Mouse (Mus musculus) lung, embryonic 14.5 days (tissue): ENCODE measurements around the gene Eno1. TPM values are rescaled to one million over a fixed set of nuclear protein-coding genes. Genes with fewer than 3 reads are reported as not detected.

Experiments
- ATAC-seq: fragments of 200-750 bp; cut with Nextera tagmentation; 2 replicates; pipeline ENCODE4 v1.8.0; 2017; ENCODE audit warnings: mild to moderate bottlenecking, moderate TSS enrichment, moderate library complexity; ENCODE audit not compliant: insufficient read depth
- DNase-seq: peaks from one replicate; pipeline ENCODE4 v3.0.0-alpha.2; 2015
- H3K27ac ChIP-seq: fragments of 300-500 bp; sonication (generic); 2 replicates; pipeline ENCODE4 v1.5.1; 2014; ENCODE audit warnings: low read depth, mild to moderate bottlenecking, moderate library complexity
- H3K27me3 ChIP-seq: fragments of 300-500 bp; sonication (generic); 2 replicates; pipeline ENCODE4 v1.6.1; 2014; ENCODE audit warnings: low read length, control low read depth; ENCODE audit not compliant: insufficient read depth
- H3K36me3 ChIP-seq: fragments of 300-500 bp; sonication (generic); 2 replicates; pipeline ENCODE4 v1.6.1; 2014; ENCODE audit warnings: control low read depth; ENCODE audit not compliant: insufficient read depth
- H3K4me1 ChIP-seq: fragments of 300-500 bp; sonication (generic); 2 replicates; pipeline ENCODE4 v1.6.1; 2014; ENCODE audit warnings: antibody characterized with exemption, control low read depth; ENCODE audit not compliant: insufficient read depth
- H3K4me2 ChIP-seq: fragments of 300-500 bp; sonication (generic); 2 replicates; pipeline ENCODE4 v1.6.1; 2014; ENCODE audit warnings: mild to moderate bottlenecking
- H3K4me3 ChIP-seq: fragments of 300-500 bp; sonication (generic); 2 replicates; pipeline ENCODE4 v1.5.1; 2014; ENCODE audit warnings: low read depth, low read length
- H3K9ac ChIP-seq: fragments of 300-500 bp; sonication (generic); 2 replicates; pipeline ENCODE4 v1.6.1; 2014
- H3K9me3 ChIP-seq: fragments of 300-500 bp; sonication (generic); 2 replicates; pipeline ENCODE4 v1.6.1; 2016; ENCODE audit warnings: low read depth, low read length, control low read depth
- CTCF ChIP-seq: IDR thresholded peaks from 2 replicates; pipeline ENCODE4 v1.5.1; 2016; ENCODE audit warnings: antibody characterized with exemption, low read depth
- WGBS: fragments of 180-500 bp; shearing (Covaris S2); extraction: QIAGEN DNeasy Blood & Tissue Kit; methylation state at CpG from one replicate; pipeline ENCODE4 v1.1.7; 2014; 5-methylcytosine and 5-hydroxymethylcytosine counted together
- polyA plus RNA-seq: library from polyadenylated mRNA; unstranded; fragments of >200 nt; fragmentation: Nextera tagmentation; extraction: Ambion mirVana; gene quantifications from 2 replicates; pipeline ENCODE4 v1.2.1, GENCODE M21; 2014

The Eno1 gene
- polyA plus RNA-seq, 1 experiment from 2014 or later, result 1,952 TPM

- H3K4me1 ChIP-seq, result no peaks in the 10 kb centered on the region
- no peak overlapping the region for H3K9ac ChIP-seq
- H3K27ac ChIP-seq, result no peak overlapping the region
- DNase-seq, result no peak
- ATAC-seq, result no peak
- no peaks in the 10 kb centered on the region for H3K27me3 ChIP-seq
- H3K4me3 ChIP-seq, result no peak overlapping the region
- WGBS, result 67% methylated on average over 5 of the region's 5 CpGs
- no peak for TF ChIP-seq CTCF
- no peak overlapping the region for H3K4me2 ChIP-seq
- no peaks in the 10 kb centered on the region for H3K9me3 ChIP-seq
- H3K36me3 ChIP-seq, result peaks cover 81% of the 10 kb centered on the region
These were observed 12.4 kb downstream of the Eno1 start for GRCm38 (mm10) chr4:150248917-150249316.

- Histone ChIP-seq H3K4me2 (no peak overlapping the region), H3K27ac (no peak overlapping the region), H3K4me1 (no peaks in the 10 kb centered on the region), H3K9me3 (no peaks in the 10 kb centered on the region), H3K27me3 (no peaks in the 10 kb centered on the region), H3K36me3 (peaks cover 72% of the 10 kb centered on the region), H3K9ac (no peak overlapping the region), H3K4me3 (no peak overlapping the region)
- TF ChIP-seq CTCF, result no peak
- DNase-seq (no peak), ATAC-seq (no peak)
- WGBS, result 67% methylated on average over 5 of the region's 5 CpGs
These were observed 13.3 kb downstream of the Eno1 start for GRCm38 (mm10) chr4:150249731-150250270.

GRCm38 (mm10) chr4:150250549-150251422 is 14.3 kb downstream of the Eno1 start:
- H3K27ac ChIP-seq, result peak overlapping the region; percentile 6; the same call in 1 of the 2 replicates
- H3K27me3 ChIP-seq, result no peaks in the 10 kb centered on the region
- DNase-seq (peak; percentile 85), ATAC-seq (no peak)
- H3K9me3 ChIP-seq, result no peaks in the 10 kb centered on the region
- H3K4me2 ChIP-seq, result no peak overlapping the region
- no peak for TF ChIP-seq CTCF
- H3K9ac ChIP-seq, result no peak overlapping the region
- 52% methylated on average over 18 of the region's 18 CpGs for WGBS
- H3K4me3 ChIP-seq, result no peak overlapping the region
- H3K4me1 ChIP-seq, result no peaks in the 10 kb centered on the region
- H3K36me3 ChIP-seq, result peaks cover 62% of the 10 kb centered on the region

GRCm38 (mm10) chr4:150254416-150254815 is 17.9 kb downstream of the Eno1 start:
- Histone ChIP-seq H3K9ac (no peak overlapping the region), H3K9me3 (no peaks in the 10 kb centered on the region), H3K4me1 (peaks cover 8% of the 10 kb centered on the region; the same call in 1 of the 2 replicates), H3K27me3 (no peaks in the 10 kb centered on the region), H3K36me3 (peaks cover 28% of the 10 kb centered on the region), H3K4me2 (no peak overlapping the region), H3K4me3 (no peak overlapping the region), H3K27ac (no peak overlapping the region)
- 59% methylated on average over 4 of the region's 4 CpGs for WGBS
- ATAC-seq, result no peak
- no peak for DNase-seq
- no peak for TF ChIP-seq CTCF

DNA sequence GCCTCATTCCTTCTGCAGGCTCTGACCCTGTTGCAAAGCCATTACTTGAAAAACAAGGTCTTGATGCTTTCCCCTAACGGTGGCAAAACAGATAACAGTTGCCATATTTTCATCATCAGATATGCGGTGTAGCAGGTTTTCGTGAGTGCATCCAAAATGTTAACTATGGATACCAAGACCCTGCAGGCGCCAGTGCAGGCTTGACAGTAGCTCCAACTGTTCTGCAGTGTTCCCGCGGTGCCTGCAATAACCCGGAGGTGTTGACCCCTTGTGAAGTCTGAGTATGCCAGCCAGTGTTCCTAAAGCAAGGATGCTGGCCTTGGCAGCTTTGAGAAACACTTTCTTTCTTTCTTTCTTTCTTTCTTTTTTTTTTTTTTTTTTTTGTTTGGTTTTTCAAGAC is 18.7 kb downstream of the Eno1 start:
- ATAC-seq (no peak), DNase-seq (no peak)
- H3K4me3 ChIP-seq, result no peak overlapping the region
- no peak overlapping the region for H3K9ac ChIP-seq
- peaks cover 8% of the 10 kb centered on the region; the same call in 1 of the 2 replicates for H3K4me1 ChIP-seq
- no peaks in the 10 kb centered on the region for H3K9me3 ChIP-seq
- WGBS, result 86% methylated on average over 7 of the region's 7 CpGs
- no peaks in the 10 kb centered on the region for H3K27me3 ChIP-seq
- no peak overlapping the region for H3K4me2 ChIP-seq
- peaks cover 20% of the 10 kb centered on the region for H3K36me3 ChIP-seq
- no peak overlapping the region for H3K27ac ChIP-seq
- TF ChIP-seq CTCF, result no peak

DNA sequence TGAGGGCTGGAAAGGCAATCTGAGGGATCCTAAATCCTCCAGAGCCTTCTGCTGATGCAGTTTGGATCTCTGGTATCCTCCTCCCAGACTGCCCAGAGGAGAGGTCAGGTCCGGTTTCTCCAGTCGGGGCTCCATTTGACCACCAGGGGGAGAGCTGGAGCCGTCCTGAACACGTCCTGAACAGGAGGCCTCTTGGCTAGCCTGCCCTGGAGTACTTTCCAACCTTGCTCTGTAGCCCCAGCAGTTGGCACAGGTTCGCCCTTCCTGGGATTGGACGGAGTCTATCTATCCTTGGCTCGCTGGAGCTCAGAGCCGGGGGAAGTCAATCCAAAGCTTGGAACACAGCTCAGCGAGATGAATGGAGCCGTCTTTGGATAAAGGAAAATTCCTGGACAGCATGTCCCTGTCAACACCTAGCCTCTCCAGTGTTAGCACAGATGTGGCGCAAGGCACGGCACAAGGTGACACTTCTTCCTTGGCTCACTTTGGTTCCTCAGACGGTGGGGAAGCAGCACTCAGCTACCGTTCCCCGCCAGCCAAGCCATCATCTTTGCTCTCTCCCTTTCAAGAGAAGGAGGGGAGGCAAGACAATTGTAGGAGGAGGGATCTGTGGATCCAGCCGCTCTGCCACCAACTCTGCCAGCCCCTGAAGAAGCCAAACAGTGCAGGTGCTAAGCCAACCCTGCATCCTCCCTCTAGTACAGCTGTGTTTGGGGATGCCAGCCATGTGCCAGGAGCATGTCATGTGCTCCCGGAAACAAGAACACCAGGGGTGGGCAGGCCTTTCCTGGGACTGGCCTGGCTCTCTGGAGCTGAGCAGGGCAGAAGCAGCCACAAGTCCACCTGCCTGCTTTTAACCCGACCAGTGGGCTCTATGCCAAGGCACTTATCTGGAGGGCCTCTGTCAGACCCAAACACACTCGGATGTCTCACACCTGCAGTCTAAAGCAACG is 21.0 kb downstream of the Eno1 start:
- 26% methylated on average over 20 of the region's 20 CpGs for WGBS
- Histone ChIP-seq H3K4me3 (no peak overlapping the region), H3K27me3 (no peaks in the 10 kb centered on the region), H3K27ac (peak overlapping the region; percentile 77), H3K4me1 (peaks cover 11% of the 10 kb centered on the region; the same call in 1 of the 2 replicates), H3K4me2 (no peak overlapping the region), H3K36me3 (peaks cover 5% of the 10 kb centered on the region; the same call in 1 of the 2 replicates), H3K9me3 (no peaks in the 10 kb centered on the region), H3K9ac (no peak overlapping the region)
- ATAC-seq (peak; percentile 75), DNase-seq (peak; percentile 95)
- peak; percentile 95 for TF ChIP-seq CTCF
